Mouse (Mus musculus) lung, postnatal 0 days (tissue): ENCODE results near the gene Il1rl2.
"Not testable (repeated sequence)": the region's sequence is repeated elsewhere in the genome, so short reads cannot be mapped to it uniquely, and the experiment has no call there.

Source experiments
- CTCF ChIP-seq: IDR thresholded peaks from 2 replicates; pipeline ENCODE4 v1.5.1; 2016; ENCODE audit warnings: antibody characterized with exemption, mild to moderate bottlenecking
- EP300 ChIP-seq: IDR thresholded peaks from 2 replicates; pipeline ENCODE4 v1.6.1; 2016; ENCODE audit warnings: antibody characterized with exemption, mild to moderate bottlenecking, control low read depth

GRCm38 (mm10) chr1:40304321-40304720 lies 20.1 kb upstream of the Il1rl2 start:
- not testable (repeated sequence) for TF ChIP-seq CTCF, EP300
